Mouse (Mus musculus): Measurements from ENCODE around the gene Sos2.

DNA sequence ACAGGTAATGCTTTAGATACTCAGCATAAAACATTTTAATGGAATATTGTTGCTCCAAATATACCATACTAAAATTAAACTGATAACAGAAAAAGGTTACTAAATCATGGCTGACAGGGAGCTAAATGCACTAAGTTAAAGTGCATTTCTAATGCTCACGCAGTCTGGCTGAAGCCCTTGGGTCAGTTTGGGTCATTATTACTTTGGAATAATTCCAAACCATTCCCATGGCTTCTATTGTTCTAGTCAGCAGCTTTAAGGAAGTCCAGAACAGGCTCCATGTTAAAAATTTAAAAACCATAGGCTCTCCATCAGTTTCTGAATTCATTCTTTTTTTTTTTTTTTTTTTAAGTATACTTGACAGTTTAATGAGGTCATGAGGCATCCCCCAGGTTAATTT is 7.5 kb downstream of the Sos2 start:
- no peak for TF ChIP-seq ZMIZ1 (IDR thresholded peaks at IDR 0.05; ENCODE audit: low read depth, low read length)
- TF ChIP-seq SIN3A (IDR thresholded peaks at IDR 0.05; ENCODE audit: low read length) = no peak
- TF ChIP-seq TCF12 (IDR thresholded peaks at IDR 0.05; ENCODE audit: low read depth, low read length) = no peak
